Mouse (Mus musculus): ENCODE results near the gene Apol9b. TPM values are rescaled to one million over a fixed set of nuclear protein-coding genes. Genes with fewer than 3 reads are reported as not detected.
A peak's percentile ranks its signal among the peaks of the same experiment; 100 is the strongest.
"Not testable (repeated sequence)": the region's sequence is repeated elsewhere in the genome, so short reads cannot be mapped to it uniquely, and the experiment has no call there.

The Apol9b gene
- polyA plus RNA-seq, 1 experiment: not detected

DNA sequence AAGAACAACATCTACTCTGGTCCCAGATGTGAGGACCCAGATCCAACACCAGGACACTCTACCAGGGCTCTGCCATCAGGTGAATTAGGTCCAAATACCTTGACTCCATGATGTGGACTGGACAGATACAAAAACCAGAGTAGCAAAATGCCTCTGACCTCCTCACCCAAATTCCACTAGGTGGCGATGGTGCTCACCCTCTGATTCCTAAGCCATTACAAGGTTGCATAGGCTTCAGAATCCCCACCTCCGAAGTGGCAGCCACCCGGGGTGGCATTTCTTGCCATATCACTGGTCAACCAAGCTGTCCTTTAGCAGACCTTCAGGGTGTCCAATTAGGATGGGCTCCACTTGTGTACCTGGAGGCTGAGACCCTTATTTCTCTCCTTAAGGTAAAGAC, 1.7 kb upstream of the Apol9b start:
- H3K4me3 ChIP-seq (replicated peaks; ENCODE audit: control insufficient read depth, low read depth, low read length); H3K27ac ChIP-seq (ENCODE audit: control insufficient read depth, insufficient read depth, low read depth, low read length, poor library complexity); H3K4me1 ChIP-seq (ENCODE audit: control insufficient read depth, insufficient read depth, low read length): not testable (repeated sequence)
- 3% methylated on average over 3 of the region's 3 CpGs for WGBS
- TF ChIP-seq CTCF (IDR thresholded peaks at IDR 0.05; ENCODE audit: control insufficient read depth, insufficient read depth, low read length): peak; percentile 39; the same call in 1 of the 2 replicates

DNA sequence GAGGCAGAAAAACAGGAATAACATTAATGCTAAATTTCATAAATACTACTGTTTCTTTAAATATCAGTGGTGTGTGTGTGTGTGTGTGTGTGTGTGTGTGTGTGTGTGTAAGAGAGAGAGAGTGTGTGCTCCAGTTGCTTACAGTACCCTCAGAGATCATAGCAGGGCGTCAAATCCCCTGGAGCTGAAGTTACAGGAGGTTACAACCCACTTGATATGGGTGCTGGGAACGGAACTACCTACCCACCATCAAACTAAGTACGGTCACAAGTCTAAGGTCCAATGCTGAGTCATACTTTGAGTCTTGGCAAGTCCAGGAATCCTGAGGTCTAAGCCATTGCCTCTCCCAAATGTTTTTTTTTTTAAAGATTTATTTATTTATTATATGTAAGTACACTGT, 1.1 kb upstream of the Apol9b start:
- H3K4me3 ChIP-seq (replicated peaks; ENCODE audit: control insufficient read depth, low read depth, low read length); H3K4me1 ChIP-seq (ENCODE audit: control insufficient read depth, insufficient read depth, low read length); H3K27ac ChIP-seq (ENCODE audit: control insufficient read depth, insufficient read depth, low read depth, low read length, poor library complexity): not testable (repeated sequence)
- WGBS: 84% methylated on average over 3 of the region's 3 CpGs

GRCm38 (mm10) chr15:77731605-77732004, 2.8 kb downstream of the Apol9b start:
- TF ChIP-seq POLR2A (IDR thresholded peaks at IDR 0.05; ENCODE audit: borderline replicate concordance, control insufficient read depth, low read depth, low read length): no peak
- TF ChIP-seq CTCF (IDR thresholded peaks at IDR 0.05; ENCODE audit: control insufficient read depth, insufficient read depth, low read length): no peak
- H3K4me1 ChIP-seq (ENCODE audit: control insufficient read depth, insufficient read depth, low read length): no peaks in the 10 kb centered on the region
- no peak overlapping the region for H3K27ac ChIP-seq (ENCODE audit: control insufficient read depth, insufficient read depth, low read depth, low read length, poor library complexity)
- no peak overlapping the region for H3K4me3 ChIP-seq (replicated peaks; ENCODE audit: control insufficient read depth, low read depth, low read length)
- 81% methylated on average over 5 of the region's 5 CpGs for WGBS

DNA sequence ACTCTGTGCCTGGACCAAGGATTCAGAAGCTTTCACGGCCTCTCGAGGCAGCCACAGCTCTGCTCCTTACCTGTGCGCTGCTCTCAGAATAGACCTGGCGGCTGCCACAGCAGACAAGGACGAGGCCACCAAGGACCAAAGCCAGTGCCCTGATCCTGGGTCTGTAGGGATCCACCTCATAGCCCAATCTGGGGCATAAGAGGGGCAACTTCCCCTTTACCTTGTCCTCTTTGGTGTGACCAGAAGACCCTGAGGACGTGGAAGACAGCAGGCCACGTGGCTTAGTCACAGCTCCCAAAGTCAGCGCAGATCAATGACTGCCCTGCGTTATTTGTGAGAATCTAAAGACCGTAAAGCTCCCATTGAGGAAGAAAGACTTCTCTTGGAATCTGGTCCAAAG, 4.0 kb downstream of the Apol9b start:
- not testable (repeated sequence) for H3K27ac ChIP-seq (ENCODE audit: control insufficient read depth, insufficient read depth, low read depth, low read length, poor library complexity); H3K4me1 ChIP-seq (ENCODE audit: control insufficient read depth, insufficient read depth, low read length); H3K4me3 ChIP-seq (replicated peaks; ENCODE audit: control insufficient read depth, low read depth, low read length)
- 66% methylated on average over 10 of the region's 10 CpGs for WGBS

DNA sequence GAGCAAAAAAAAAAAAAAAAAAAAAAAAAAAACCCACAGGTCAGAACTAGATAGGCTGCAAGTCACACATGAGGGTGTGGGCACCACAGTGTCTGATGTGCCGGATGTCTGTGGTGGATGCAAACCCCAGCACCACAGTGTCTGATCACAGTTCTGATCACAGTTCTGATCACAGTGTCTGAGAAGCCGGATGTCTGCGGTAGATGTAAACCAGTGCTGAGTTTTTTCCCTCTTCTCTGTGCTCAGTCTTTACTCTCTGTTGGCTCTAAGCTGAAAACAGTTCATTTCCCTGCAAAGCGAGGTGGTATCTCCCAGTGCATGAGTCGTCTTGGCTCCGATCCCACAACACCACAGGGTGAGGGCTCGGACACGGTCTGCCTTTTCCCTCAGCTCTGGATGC, 4.5 kb downstream of the Apol9b start:
- H3K4me3 ChIP-seq (replicated peaks; ENCODE audit: control insufficient read depth, low read depth, low read length); H3K27ac ChIP-seq (ENCODE audit: control insufficient read depth, insufficient read depth, low read depth, low read length, poor library complexity): not testable (repeated sequence)
- 47% methylated on average over 8 of the region's 8 CpGs for WGBS

DNA sequence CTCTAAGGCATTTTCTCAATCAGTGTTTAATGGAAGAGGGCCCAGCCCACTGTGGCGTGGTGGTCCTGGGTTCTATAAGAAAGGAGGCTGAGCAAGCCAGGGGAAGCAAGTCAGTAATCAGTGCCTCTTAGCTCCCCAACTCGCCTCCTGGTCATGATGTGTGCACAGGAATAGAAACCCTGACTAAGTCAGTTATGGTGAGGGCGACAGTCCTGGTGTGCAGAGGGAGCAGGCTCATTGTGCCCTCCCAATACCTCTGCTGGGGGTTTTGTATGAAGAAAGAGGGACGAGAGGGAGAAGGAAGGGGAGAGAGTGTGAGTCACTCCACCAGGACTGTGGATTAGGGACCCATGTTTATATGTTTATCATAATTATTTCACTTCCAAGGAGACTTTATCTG, 5.1 kb downstream of the Apol9b start:
- H3K4me3 ChIP-seq (replicated peaks; ENCODE audit: control insufficient read depth, low read depth, low read length); H3K27ac ChIP-seq (ENCODE audit: control insufficient read depth, insufficient read depth, low read depth, low read length, poor library complexity); H3K4me1 ChIP-seq (ENCODE audit: control insufficient read depth, insufficient read depth, low read length): not testable (repeated sequence)
- WGBS: 44% methylated on average over 4 of the region's 4 CpGs

More for the DNA sequence above, 4.5 kb downstream of the Apol9b start:
- not testable (repeated sequence) for H3K4me1 ChIP-seq (ENCODE audit: control insufficient read depth, insufficient read depth, low read length)

- WGBS: 72% methylated on average over 9 of the region's 9 CpGs
These were observed 11.9 kb downstream of the Apol9b start for GRCm38 (mm10) chr15:77740511-77741297.

GRCm38 (mm10) chr15:77741556-77741955, 12.7 kb downstream of the Apol9b start:
- WGBS: 85% methylated on average over 6 of the region's 6 CpGs
- not testable (repeated sequence) for H3K4me1 ChIP-seq (ENCODE audit: control insufficient read depth, insufficient read depth, low read length); H3K4me3 ChIP-seq (replicated peaks; ENCODE audit: control insufficient read depth, low read depth, low read length); H3K27ac ChIP-seq (ENCODE audit: control insufficient read depth, insufficient read depth, low read depth, low read length, poor library complexity)

More at GRCm38 (mm10) chr15:77740511-77741297, 11.9 kb downstream of the Apol9b start:
- Histone ChIP-seq H3K4me3 (replicated peaks; ENCODE audit: control insufficient read depth, low read depth, low read length) (no peak overlapping the region), H3K4me1 (ENCODE audit: control insufficient read depth, insufficient read depth, low read length) (no peaks in the 10 kb centered on the region), H3K27ac (ENCODE audit: control insufficient read depth, insufficient read depth, low read depth, low read length, poor library complexity) (no peak overlapping the region)
- TF ChIP-seq CTCF (IDR thresholded peaks at IDR 0.05; ENCODE audit: control insufficient read depth, insufficient read depth, low read length): peak; percentile 39; the same call in 1 of the 2 replicates
- TF ChIP-seq POLR2A (IDR thresholded peaks at IDR 0.05; ENCODE audit: borderline replicate concordance, control insufficient read depth, low read depth, low read length): no peak

GRCm38 (mm10) chr15:77744632-77745031, 15.8 kb downstream of the Apol9b start:
- H3K27ac ChIP-seq (ENCODE audit: control insufficient read depth, insufficient read depth, low read depth, low read length, poor library complexity): no peak overlapping the region
- 58% methylated on average over 5 of the region's 5 CpGs for WGBS
- TF ChIP-seq CTCF (IDR thresholded peaks at IDR 0.05; ENCODE audit: control insufficient read depth, insufficient read depth, low read length): no peak
- no peak for TF ChIP-seq POLR2A (IDR thresholded peaks at IDR 0.05; ENCODE audit: borderline replicate concordance, control insufficient read depth, low read depth, low read length)
- no peak overlapping the region for H3K4me3 ChIP-seq (replicated peaks; ENCODE audit: control insufficient read depth, low read depth, low read length)
- no peaks in the 10 kb centered on the region for H3K4me1 ChIP-seq (ENCODE audit: control insufficient read depth, insufficient read depth, low read length)

Data from bone marrow, adult 2 months (tissue).